22 mouse cellular contexts compared by ENCODE assay signal in genomic region chr11:100818359-100819012, GRCm38 (mm10). TPM values are rescaled to one million over a fixed set of nuclear protein-coding genes. Genes with fewer than 3 reads are reported as not detected.
DNase-seq lines count a peak whose midpoint lies in the region; ATAC-seq and TF ChIP-seq lines count a peak whose summit lies in the region.
"Had no signal": no experiment of that assay in that cellular context is flagged by ENCODE, and none has a peak within 500 bp of the region (broad histone marks: within the 10 kb centered on the region; RNA-seq: fewer than 3 reads in every experiment).

No protein-coding gene starts in this region.

- no peak for TF ChIP-seq CTCF in gastrocnemius, adult 2 months (IDR thresholded peaks at IDR 0.05)

- no peaks in the 10 kb centered on the region for H3K27me3 ChIP-seq in kidney, embryonic 15.5 days
- no peaks in the 10 kb centered on the region for H3K27me3 ChIP-seq in kidney, embryonic 14.5 days (ENCODE audit: control insufficient read depth, insufficient read depth, low read length)
- H3K27me3 ChIP-seq: heart, embryonic 13.5 days; lung, embryonic 15.5 days; neural tube, embryonic 12.5 days had no signal

- H3K9me3 ChIP-seq in kidney, embryonic 15.5 days (replicated peaks) = no peaks in the 10 kb centered on the region
- H3K9me3 ChIP-seq in kidney, embryonic 14.5 days (ENCODE audit: control insufficient read depth, low read length) = no peaks in the 10 kb centered on the region
- H3K9me3 ChIP-seq: embryonic facial prominence, embryonic 10.5 days; heart, embryonic 13.5 days; limb, embryonic 10.5 days; lung, embryonic 15.5 days; neural tube, embryonic 12.5 days had no signal

- H3K4me1 ChIP-seq in kidney, embryonic 15.5 days = peaks cover 21% of the 10 kb centered on the region
- no peaks in the 10 kb centered on the region for H3K4me1 ChIP-seq in kidney, embryonic 14.5 days (ENCODE audit: control insufficient read depth, insufficient read depth, low read length)

- intact Hi-C loops in gastrocnemius, adult 2 months (cut with DNase I) = no loop called here

- H3K4me2 ChIP-seq in kidney, embryonic 15.5 days = no peak overlapping the region
- no peak overlapping the region for H3K4me2 ChIP-seq in kidney, embryonic 14.5 days (replicated peaks; ENCODE audit: low read depth, low read length)
- H3K4me2 ChIP-seq: heart, embryonic 13.5 days; lung, embryonic 15.5 days; neural tube, embryonic 12.5 days had no signal

- H3K9ac ChIP-seq in kidney, embryonic 15.5 days = no peak overlapping the region
- no peak overlapping the region for H3K9ac ChIP-seq in kidney, embryonic 14.5 days (ENCODE audit: low read depth, low read length)
- H3K9ac ChIP-seq: heart, embryonic 13.5 days; lung, embryonic 15.5 days; neural tube, embryonic 12.5 days had no signal

- ATAC-seq in megakaryocyte progenitor cell, adult 5-6 weeks (replicated peaks; ENCODE audit: poor library complexity) = peak; percentile 35
- no peak for ATAC-seq in kidney, embryonic 15.5 days (replicated peaks; ENCODE audit: low FRiP score)
- ATAC-seq in kidney, embryonic 14.5 days (ENCODE audit: low FRiP score, low TSS enrichment) = no peak
- ATAC-seq: midbrain, embryonic 16.5 days had no signal

- no peaks in the 10 kb centered on the region for H3K36me3 ChIP-seq in kidney, embryonic 15.5 days
- no peaks in the 10 kb centered on the region for H3K36me3 ChIP-seq in kidney, embryonic 14.5 days (ENCODE audit: control insufficient read depth, insufficient read depth, low read length)
- H3K36me3 ChIP-seq: embryonic facial prominence, embryonic 10.5 days; heart, embryonic 13.5 days; limb, embryonic 10.5 days; lung, embryonic 15.5 days; neural tube, embryonic 12.5 days had no signal

- H3K27ac ChIP-seq in gastrocnemius, adult 2 months = peak overlapping the region; percentile 95
- no peak overlapping the region for H3K27ac ChIP-seq in kidney, embryonic 15.5 days
- no peak overlapping the region for H3K27ac ChIP-seq in kidney, embryonic 14.5 days (ENCODE audit: low read depth, low read length)
- H3K27ac ChIP-seq: embryonic facial prominence, embryonic 10.5 days; heart, embryonic 13.5 days; limb, embryonic 10.5 days; lung, embryonic 15.5 days; neural tube, embryonic 12.5 days had no signal

- peak overlapping the region; percentile 70 for H3K4me3 ChIP-seq in gastrocnemius, adult 2 months
- no peak overlapping the region for H3K4me3 ChIP-seq in kidney, embryonic 15.5 days (replicated peaks)
- H3K4me3 ChIP-seq in kidney, embryonic 14.5 days (ENCODE audit: low read length) = no peak overlapping the region
- H3K4me3 ChIP-seq: embryonic facial prominence, embryonic 10.5 days; heart, embryonic 13.5 days; limb, embryonic 10.5 days; lung, embryonic 15.5 days; neural tube, embryonic 12.5 days had no signal

- WGBS in kidney, embryonic 15.5 days = 89% methylated on average over 15 of the region's 15 CpGs
- WGBS in kidney, embryonic 14.5 days = 93% methylated on average over 15 of the region's 15 CpGs

- peak; percentile 27 for DNase-seq in gastrocnemius, adult 2 months
- DNase-seq in gastrocnemius, postnatal 10 days = no peak
- DNase-seq in T-cell, adult 2 months (ENCODE audit: low spot score) = peak; percentile 56
- DNase-seq in liver = peak; percentile 32
- no peak for DNase-seq in kidney, adult 8-10 months
- DNase-seq: adrenal gland, postnatal 10 days; cerebellum, adult 9-11 months; heart, postnatal 4 days; layer of hippocampus, adult 9-11 months; right cerebral cortex, postnatal 25 days had no signal

RNA-seq across cellular contexts. Expression of gene Stat5b, which starts 32.0 kb away (rescaled TPM):
- total RNA-seq in gastrocnemius, adult 2 months (2021) = 100 to 1,000 TPM; 139 to 145 TPM
- 100 to 1,000 TPM; 107 to 114 TPM for total RNA-seq in gastrocnemius, postnatal 10 days (2021)
- 31.1 and 32.2 TPM in 2 replicates for total RNA-seq in megakaryocyte progenitor cell, adult 5-6 weeks (2015)
- 29.4 and 37.2 TPM in 2 replicates for total RNA-seq in megakaryocyte progenitor cell, adult 5-6 weeks (2017)
- 19.6 and 19.9 TPM in 2 replicates for polyA plus RNA-seq in kidney, embryonic 15.5 days (2015; fragmentation: Nextera tagmentation; extraction: Ambion mirVana)
- polyA plus RNA-seq in kidney, embryonic 14.5 days (2014; fragmentation: Nextera tagmentation; extraction: Ambion mirVana) = 12.7 and 19.8 TPM in 2 replicates

RNA-seq across cellular contexts. Expression of gene Stat5a, which starts 40.7 kb away (rescaled TPM):
- total RNA-seq in gastrocnemius, adult 2 months (2021) = 10 to 100 TPM; 11.7 to 15.8 TPM
- total RNA-seq in gastrocnemius, postnatal 10 days (2021) = 10 to 100 TPM; 29.6 to 32.7 TPM
- 25.3 and 31.0 TPM in 2 replicates for total RNA-seq in megakaryocyte progenitor cell, adult 5-6 weeks (2015)
- 31.5 and 32.4 TPM in 2 replicates for total RNA-seq in megakaryocyte progenitor cell, adult 5-6 weeks (2017)
- polyA plus RNA-seq in kidney, embryonic 15.5 days (2015; fragmentation: Nextera tagmentation; extraction: Ambion mirVana) = 3.1 and 3.7 TPM in 2 replicates
- 2.0 and 3.0 TPM in 2 replicates for polyA plus RNA-seq in kidney, embryonic 14.5 days (2014; fragmentation: Nextera tagmentation; extraction: Ambion mirVana)

RNA-seq across cellular contexts. Expression of gene Ghdc, which starts 47.7 kb away (rescaled TPM):
- 1 to 10 TPM; 4.3 to 6.9 TPM for total RNA-seq in gastrocnemius, adult 2 months (2021)
- total RNA-seq in gastrocnemius, postnatal 10 days (2021) = 1 to 10 TPM; 7.7 to 8.4 TPM
- 1.8 and 3.1 TPM in 2 replicates for total RNA-seq in megakaryocyte progenitor cell, adult 5-6 weeks (2015)
- 1.4 and 1.6 TPM in 2 replicates for total RNA-seq in megakaryocyte progenitor cell, adult 5-6 weeks (2017)
- polyA plus RNA-seq in kidney, embryonic 15.5 days (2015; fragmentation: Nextera tagmentation; extraction: Ambion mirVana) = 6.7 and 7.9 TPM in 2 replicates
- polyA plus RNA-seq in kidney, embryonic 14.5 days (2014; fragmentation: Nextera tagmentation; extraction: Ambion mirVana) = 3.6 and 4.5 TPM in 2 replicates

RNA-seq across cellular contexts. Expression of gene Hcrt, which starts 55.8 kb away (rescaled TPM):
- total RNA-seq in gastrocnemius, adult 2 months (2021) = not detected
- not detected for total RNA-seq in gastrocnemius, postnatal 10 days (2021)
- not detected in 2 replicates for total RNA-seq in megakaryocyte progenitor cell, adult 5-6 weeks (2015)
- total RNA-seq in megakaryocyte progenitor cell, adult 5-6 weeks (2017) = not detected in 2 replicates
- not detected in 2 replicates for polyA plus RNA-seq in kidney, embryonic 15.5 days (2015; fragmentation: Nextera tagmentation; extraction: Ambion mirVana)
- polyA plus RNA-seq in kidney, embryonic 14.5 days (2014; fragmentation: Nextera tagmentation; extraction: Ambion mirVana) = not detected in 2 replicates
- total RNA-seq: adrenal gland, postnatal 10 days; gastrocnemius, postnatal 4 days; heart, postnatal 4 days; megakaryocyte, adult 5-6 weeks had no signal
- polyA plus RNA-seq: embryonic facial prominence, embryonic 10.5 days; heart, embryonic 13.5 days; kidney, embryonic 16.5 days; limb, embryonic 10.5 days; lung, embryonic 15.5 days had no signal

RNA-seq across cellular contexts. Expression of gene Kcnh4, which starts 58.7 kb away (rescaled TPM):
- total RNA-seq in gastrocnemius, adult 2 months (2021) = not detected
- total RNA-seq in gastrocnemius, postnatal 10 days (2021) = not detected
- total RNA-seq in megakaryocyte progenitor cell, adult 5-6 weeks (2015) = 0.24 TPM in 1 of 2 replicates, not detected in the other
- total RNA-seq in megakaryocyte progenitor cell, adult 5-6 weeks (2017) = not detected in 2 replicates
- polyA plus RNA-seq in kidney, embryonic 15.5 days (2015; fragmentation: Nextera tagmentation; extraction: Ambion mirVana) = 0.10 TPM in 1 of 2 replicates, not detected in the other
- polyA plus RNA-seq in kidney, embryonic 14.5 days (2014; fragmentation: Nextera tagmentation; extraction: Ambion mirVana) = 0.07 TPM in 1 of 2 replicates, not detected in the other
- total RNA-seq: heart, postnatal 4 days; megakaryocyte, adult 5-6 weeks had no signal
- polyA plus RNA-seq: heart, embryonic 13.5 days; kidney, embryonic 16.5 days; limb, embryonic 10.5 days; lung, embryonic 15.5 days had no signal

Comparison
In these comparisons a context has a peak if more than half of its experiments do, and no peak if none do; other contexts are left out.
1. DNase-seq: peak in gastrocnemius, adult 2 months (single experiment), T-cell, adult 2 months (single experiment) and liver (single experiment); none in gastrocnemius, postnatal 10 days (single experiment) and kidney, adult 8-10 months (0 of 2).